Mouse (Mus musculus): Measurements from ENCODE around the gene Man1c1.

- TF ChIP-seq POLR2A (IDR thresholded peaks at IDR 0.05; ENCODE audit: low read depth, low read length) (no peak), CTCF (conservative IDR thresholded peaks at IDR 0.05; ENCODE audit: insufficient read depth, insufficient read length, low read depth, low read length) (no peak)
Observed at GRCm38 (mm10) chr4:134511730-134512129, 192.4 kb downstream of the Man1c1 start.

Data from kidney, adult 2 months (tissue).